In genomic region chr16:50504619-50505018, GRCm38 (mm10) we compare ENCODE assay signal across 14 mouse cellular contexts.
A peak's percentile ranks its signal among the peaks of the same experiment; 100 is the strongest.
DNase-seq lines count a peak whose midpoint lies in the region.
"Had no signal": no experiment of that assay in that cellular context is flagged by ENCODE, and none has a peak within 500 bp of the region (broad histone marks: within the 10 kb centered on the region; RNA-seq: fewer than 3 reads in every experiment).

No protein-coding gene starts in this region.

- DNase-seq in 3134 (ENCODE audit: extremely low read depth, insufficient read length, low spot score) (peak; percentile 38), 3T3-L1 (ENCODE audit: low read depth, low spot score) (peak; percentile 73), NIH3T3 (ENCODE audit: low read depth) (peak; percentile 46)
- no peak for DNase-seq in T-cell, adult 2 months (ENCODE audit: low spot score)
- no peak for DNase-seq in cerebellum, adult 11 months
- no peak for DNase-seq in adrenal gland, adult 8-10 months
- DNase-seq: adrenal gland, postnatal 14 days; B cell, adult 2 months; cerebellum, adult 2 months; cerebellum, adult 9-11 months; cerebellum, postnatal 25 days; gastrocnemius, postnatal 25 days; heart, adult 2 months; kidney, adult 2 months had no signal

Comparison
In these comparisons a context has a peak if more than half of its experiments do, and no peak if none do; other contexts are left out.
1. DNase-seq: peak in 3134 (single experiment), 3T3-L1 (single experiment) and NIH3T3 (single experiment); none in T-cell, adult 2 months (single experiment), cerebellum, adult 11 months (single experiment) and adrenal gland, adult 8-10 months (single experiment).